Mouse (Mus musculus) lung, embryonic 14.5 days (tissue): ENCODE data around the gene Fam222a. TPM values are rescaled to one million over a fixed set of nuclear protein-coding genes. Genes with fewer than 3 reads are reported as not detected.

Experiments
- ATAC-seq: fragments of 200-750 bp; cut with Nextera tagmentation; 2 replicates; pipeline ENCODE4 v1.8.0; 2017; ENCODE audit warnings: mild to moderate bottlenecking, moderate TSS enrichment, moderate library complexity; ENCODE audit not compliant: insufficient read depth
- DNase-seq: peaks from one replicate; pipeline ENCODE4 v3.0.0-alpha.2; 2015
- H3K27ac ChIP-seq: fragments of 300-500 bp; sonication (generic); 2 replicates; pipeline ENCODE4 v1.5.1; 2014; ENCODE audit warnings: low read depth, mild to moderate bottlenecking, moderate library complexity
- H3K27me3 ChIP-seq: fragments of 300-500 bp; sonication (generic); 2 replicates; pipeline ENCODE4 v1.6.1; 2014; ENCODE audit warnings: low read length, control low read depth; ENCODE audit not compliant: insufficient read depth
- H3K36me3 ChIP-seq: fragments of 300-500 bp; sonication (generic); 2 replicates; pipeline ENCODE4 v1.6.1; 2014; ENCODE audit warnings: control low read depth; ENCODE audit not compliant: insufficient read depth
- H3K4me1 ChIP-seq: fragments of 300-500 bp; sonication (generic); 2 replicates; pipeline ENCODE4 v1.6.1; 2014; ENCODE audit warnings: antibody characterized with exemption, control low read depth; ENCODE audit not compliant: insufficient read depth
- H3K4me2 ChIP-seq: fragments of 300-500 bp; sonication (generic); 2 replicates; pipeline ENCODE4 v1.6.1; 2014; ENCODE audit warnings: mild to moderate bottlenecking
- H3K4me3 ChIP-seq: fragments of 300-500 bp; sonication (generic); 2 replicates; pipeline ENCODE4 v1.5.1; 2014; ENCODE audit warnings: low read depth, low read length
- H3K9ac ChIP-seq: fragments of 300-500 bp; sonication (generic); 2 replicates; pipeline ENCODE4 v1.6.1; 2014
- H3K9me3 ChIP-seq: fragments of 300-500 bp; sonication (generic); 2 replicates; pipeline ENCODE4 v1.6.1; 2016; ENCODE audit warnings: low read depth, low read length, control low read depth
- CTCF ChIP-seq: IDR thresholded peaks from 2 replicates; pipeline ENCODE4 v1.5.1; 2016; ENCODE audit warnings: antibody characterized with exemption, low read depth
- WGBS: fragments of 180-500 bp; shearing (Covaris S2); extraction: QIAGEN DNeasy Blood & Tissue Kit; methylation state at CpG from one replicate; pipeline ENCODE4 v1.1.7; 2014; 5-methylcytosine and 5-hydroxymethylcytosine counted together
- polyA plus RNA-seq: library from polyadenylated mRNA; unstranded; fragments of >200 nt; fragmentation: Nextera tagmentation; extraction: Ambion mirVana; gene quantifications from 2 replicates; pipeline ENCODE4 v1.2.1, GENCODE M21; 2014

Gene Fam222a
- polyA plus RNA-seq, 1 experiment from 2014 or later: 2.3 TPM

DNA sequence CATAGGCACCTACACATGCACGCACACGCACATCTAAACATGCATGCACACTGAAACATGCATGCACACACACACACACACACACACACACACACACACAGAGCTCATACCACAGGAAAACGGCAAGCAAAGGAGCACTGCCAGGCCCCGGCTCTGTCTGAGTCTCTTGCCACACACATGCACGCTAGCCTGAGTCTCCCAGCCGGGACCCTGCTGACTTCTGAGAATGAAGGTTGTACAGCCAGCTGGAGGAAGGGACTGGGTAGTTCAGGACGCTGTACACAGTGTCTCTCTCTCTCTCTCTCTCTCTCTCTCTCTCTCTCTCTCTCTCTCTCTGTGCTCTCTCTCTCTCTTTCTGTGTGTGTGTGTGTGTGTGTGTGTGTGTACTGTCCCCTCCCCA, 17.4 kb upstream of the Fam222a start:
- Histone ChIP-seq H3K9ac (no peak overlapping the region; the same call in 1 of the 2 replicates), H3K27me3 (no peaks in the 10 kb centered on the region), H3K36me3 (no peaks in the 10 kb centered on the region), H3K4me1 (peaks cover 9% of the 10 kb centered on the region; the same call in 1 of the 2 replicates), H3K9me3 (no peaks in the 10 kb centered on the region; the same call in 1 of the 2 replicates), H3K27ac (peak overlapping the region; percentile 46; the same call in 1 of the 2 replicates), H3K4me3 (no peak overlapping the region), H3K4me2 (no peak overlapping the region)
- no peak for DNase-seq
- 32% methylated on average over 7 of the region's 7 CpGs for WGBS
- 0 out of 2 replicates have a peak, but pooled peaks have one; percentile 50 for ATAC-seq
- TF ChIP-seq CTCF: no peak

DNA sequence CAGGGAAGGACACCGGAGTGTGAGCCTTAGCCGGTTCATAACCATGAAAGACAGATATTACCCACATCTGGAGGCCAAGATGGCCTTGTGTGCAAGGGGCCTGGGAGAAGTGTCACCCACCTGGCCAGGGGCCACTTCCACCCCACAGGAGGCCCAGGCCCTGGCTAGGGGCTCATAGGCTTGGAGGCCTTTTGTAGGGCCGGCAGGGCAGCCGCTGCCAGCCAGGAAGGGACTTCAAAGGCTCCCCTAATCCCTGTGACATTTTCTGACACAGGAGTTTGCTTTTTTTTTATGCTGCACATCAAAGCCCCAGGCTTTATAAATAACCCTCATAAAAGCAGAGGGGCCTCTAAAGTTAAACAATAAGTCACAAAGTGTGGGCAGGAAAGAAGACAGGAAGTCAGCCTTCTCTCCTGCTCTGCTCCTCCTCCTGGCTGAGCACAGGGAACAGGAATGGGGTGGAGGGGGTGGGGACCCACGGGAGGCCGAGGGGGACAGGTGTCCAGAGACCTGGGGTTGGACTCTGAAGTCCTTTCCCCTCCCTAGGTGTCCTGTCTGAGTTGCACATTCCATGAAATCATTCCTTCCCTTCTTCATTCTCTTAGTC, 16.8 kb upstream of the Fam222a start:
- H3K4me2 ChIP-seq: no peak overlapping the region
- no peaks in the 10 kb centered on the region for H3K27me3 ChIP-seq
- no peaks in the 10 kb centered on the region; the same call in 1 of the 2 replicates for H3K9me3 ChIP-seq
- peaks cover 9% of the 10 kb centered on the region; the same call in 1 of the 2 replicates for H3K4me1 ChIP-seq
- 11% methylated on average over 6 of the region's 6 CpGs for WGBS
- no peaks in the 10 kb centered on the region for H3K36me3 ChIP-seq
- DNase-seq (peak; percentile 49), ATAC-seq (no peak; the same call in 1 of the 2 replicates)
- TF ChIP-seq CTCF: no peak
- H3K4me3 ChIP-seq: no peak overlapping the region
- no peak overlapping the region; the same call in 1 of the 2 replicates for H3K9ac ChIP-seq
- H3K27ac ChIP-seq: peak overlapping the region; percentile 46; the same call in 1 of the 2 replicates

DNA sequence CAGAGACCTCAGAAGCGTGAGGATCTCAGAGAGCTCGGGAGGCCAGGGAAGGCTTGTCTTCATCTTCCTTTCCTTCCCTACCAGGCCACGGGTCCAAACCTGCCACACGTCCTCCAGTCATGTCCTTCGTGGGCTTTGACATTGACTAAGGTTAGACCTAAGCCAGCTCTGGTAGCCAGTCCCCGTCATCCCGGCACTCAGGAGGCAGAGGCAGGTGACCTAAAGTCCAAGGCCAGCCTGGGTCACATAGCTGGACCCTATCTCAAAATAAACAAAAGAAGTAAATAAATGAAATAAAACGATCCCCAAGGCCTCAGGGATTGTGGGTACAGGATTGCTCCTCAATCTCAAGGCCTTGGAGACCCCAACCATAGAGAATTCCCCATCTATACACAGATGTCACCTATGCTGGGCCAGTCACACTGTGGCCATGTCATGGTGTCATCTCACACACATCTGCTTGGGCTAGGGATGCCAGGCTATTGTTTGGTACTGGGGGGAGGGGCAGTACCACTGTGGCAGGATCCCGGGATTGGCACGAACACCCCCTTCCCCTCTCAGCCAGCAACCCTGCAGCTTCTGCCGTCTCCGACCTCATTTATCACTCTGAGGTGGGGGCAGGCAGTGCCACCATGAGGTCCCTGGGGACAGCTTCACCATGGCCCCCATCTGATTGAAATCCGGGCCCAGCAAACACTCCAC, 15.2 kb upstream of the Fam222a start:
- H3K27ac ChIP-seq: no peak overlapping the region
- H3K4me1 ChIP-seq: peaks cover 12% of the 10 kb centered on the region; the same call in 1 of the 2 replicates
- DNase-seq (no peak), ATAC-seq (no peak)
- no peak overlapping the region for H3K4me3 ChIP-seq
- no peaks in the 10 kb centered on the region for H3K27me3 ChIP-seq
- WGBS: 42% methylated on average over 13 of the region's 13 CpGs
- no peak overlapping the region for H3K4me2 ChIP-seq
- H3K9me3 ChIP-seq: no peaks in the 10 kb centered on the region; the same call in 1 of the 2 replicates
- no peaks in the 10 kb centered on the region for H3K36me3 ChIP-seq
- no peak overlapping the region for H3K9ac ChIP-seq
- TF ChIP-seq CTCF: no peak

DNA sequence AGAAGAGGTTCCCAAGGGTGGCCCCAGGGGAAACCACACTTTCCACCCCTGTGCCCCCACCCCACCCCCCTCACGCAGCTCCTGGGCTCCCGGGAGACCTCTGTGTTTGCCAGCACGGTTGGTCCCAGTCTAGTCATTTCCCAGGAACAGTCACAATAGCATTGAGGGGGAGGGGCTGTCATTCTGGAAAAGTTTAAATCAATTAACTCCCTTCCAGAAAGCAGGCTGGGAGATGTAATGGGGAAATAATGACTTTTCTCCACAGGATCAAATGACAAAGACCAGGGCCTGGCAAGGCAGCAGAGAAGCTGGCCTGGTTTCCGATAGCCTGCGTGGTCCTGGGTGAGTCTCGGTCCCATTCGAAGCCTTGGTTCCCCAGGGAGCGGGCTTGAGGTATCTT, 14.1 kb upstream of the Fam222a start:
- Histone ChIP-seq H3K4me2 (no peak overlapping the region), H3K36me3 (no peaks in the 10 kb centered on the region), H3K4me1 (peaks cover 17% of the 10 kb centered on the region; the same call in 1 of the 2 replicates), H3K9me3 (no peaks in the 10 kb centered on the region; the same call in 1 of the 2 replicates), H3K27ac (no peak overlapping the region), H3K4me3 (no peak overlapping the region), H3K27me3 (no peaks in the 10 kb centered on the region), H3K9ac (no peak overlapping the region)
- ATAC-seq (no peak), DNase-seq (peak; percentile 42)
- WGBS: 44% methylated on average over 8 of the region's 8 CpGs
- no peak for TF ChIP-seq CTCF

DNA sequence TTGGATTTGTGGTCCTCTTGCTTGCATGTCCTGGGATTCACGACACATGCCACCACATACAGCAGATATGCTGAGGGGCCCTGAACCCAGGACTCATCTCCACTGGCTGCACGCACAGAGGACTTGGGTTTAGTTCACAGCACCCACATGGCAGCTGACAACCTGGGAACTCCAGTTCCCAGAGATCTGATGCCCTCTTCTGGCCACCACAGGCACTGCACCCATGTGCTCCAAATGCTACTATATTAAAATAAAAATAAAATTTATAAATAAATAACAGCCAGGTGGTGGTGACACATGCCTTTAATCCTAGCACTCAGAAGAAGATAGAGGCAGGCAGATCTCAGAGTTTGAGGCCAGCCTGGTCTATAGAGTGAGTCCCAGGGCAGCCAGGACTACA, 12.4 kb upstream of the Fam222a start:
- DNase-seq (no peak), ATAC-seq (no peak)
- no peaks in the 10 kb centered on the region; the same call in 1 of the 2 replicates for H3K9me3 ChIP-seq
- peak; percentile 37 for TF ChIP-seq CTCF
- no peak overlapping the region for H3K9ac ChIP-seq
- 87% methylated on average over 2 of the region's 2 CpGs for WGBS
- H3K4me3 ChIP-seq: no peak overlapping the region
- no peaks in the 10 kb centered on the region for H3K27me3 ChIP-seq
- no peak overlapping the region for H3K27ac ChIP-seq
- no peaks in the 10 kb centered on the region for H3K36me3 ChIP-seq
- peaks cover 15% of the 10 kb centered on the region; the same call in 1 of the 2 replicates for H3K4me1 ChIP-seq
- no peak overlapping the region for H3K4me2 ChIP-seq

DNA sequence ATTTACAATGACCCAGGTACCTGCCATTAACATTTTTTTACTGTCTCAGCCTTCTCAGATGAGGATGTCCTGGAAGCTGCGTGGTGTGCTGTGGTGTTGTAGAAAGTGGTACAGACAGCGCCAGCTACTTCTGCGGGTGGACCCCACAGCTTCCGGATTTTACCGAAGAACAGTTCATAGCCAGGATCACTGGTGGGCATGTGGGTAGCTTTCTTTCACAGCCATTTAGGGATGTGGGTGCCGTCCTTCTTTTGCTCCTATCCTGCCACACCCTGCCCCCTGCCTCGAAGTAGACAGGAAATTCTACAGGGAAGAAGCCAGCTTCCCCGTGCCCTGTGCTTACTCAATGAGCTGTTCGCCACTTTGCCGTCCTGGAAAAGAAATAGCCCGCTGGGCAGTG, 11.7 kb upstream of the Fam222a start:
- no peak for TF ChIP-seq CTCF
- Histone ChIP-seq H3K4me2 (no peak overlapping the region), H3K4me1 (peaks cover 8% of the 10 kb centered on the region; the same call in 1 of the 2 replicates), H3K4me3 (no peak overlapping the region), H3K9me3 (no peaks in the 10 kb centered on the region; the same call in 1 of the 2 replicates), H3K9ac (no peak overlapping the region), H3K27me3 (no peaks in the 10 kb centered on the region), H3K36me3 (no peaks in the 10 kb centered on the region), H3K27ac (no peak overlapping the region)
- WGBS: 60% methylated on average over 11 of the region's 11 CpGs
- no peak for ATAC-seq
- DNase-seq: no peak
